Mouse (Mus musculus): Measurements from ENCODE around the gene 1700037C18Rik.

- no peak for TF ChIP-seq POLR2A (IDR thresholded peaks at IDR 0.05; ENCODE audit: control insufficient read depth, extremely low read depth, insufficient read depth, low read length, poor library complexity)
- TF ChIP-seq CTCF (IDR thresholded peaks at IDR 0.05; ENCODE audit: borderline replicate concordance, control insufficient read depth, extremely low read depth, insufficient read depth, low read length, poor library complexity) = no peak
Measured at GRCm38 (mm10) chr16:3933536-3933935, 25.0 kb upstream of the 1700037C18Rik start.
